Mouse (Mus musculus) lung, embryonic 14.5 days (tissue): ENCODE data around the gene Arhgap33. TPM values are rescaled to one million over a fixed set of nuclear protein-coding genes. Genes with fewer than 3 reads are reported as not detected.
"Not testable (repeated sequence)": the region's sequence is repeated elsewhere in the genome, so short reads cannot be mapped to it uniquely, and the experiment has no call there.

ENCODE experiments used
- ATAC-seq: fragments of 200-750 bp; cut with Nextera tagmentation; 2 replicates; pipeline ENCODE4 v1.8.0; 2017; ENCODE audit warnings: mild to moderate bottlenecking, moderate TSS enrichment, moderate library complexity; ENCODE audit not compliant: insufficient read depth
- DNase-seq: peaks from one replicate; pipeline ENCODE4 v3.0.0-alpha.2; 2015
- H3K27ac ChIP-seq: fragments of 300-500 bp; sonication (generic); 2 replicates; pipeline ENCODE4 v1.5.1; 2014; ENCODE audit warnings: low read depth, mild to moderate bottlenecking, moderate library complexity
- H3K27me3 ChIP-seq: fragments of 300-500 bp; sonication (generic); 2 replicates; pipeline ENCODE4 v1.6.1; 2014; ENCODE audit warnings: low read length, control low read depth; ENCODE audit not compliant: insufficient read depth
- H3K36me3 ChIP-seq: fragments of 300-500 bp; sonication (generic); 2 replicates; pipeline ENCODE4 v1.6.1; 2014; ENCODE audit warnings: control low read depth; ENCODE audit not compliant: insufficient read depth
- H3K4me1 ChIP-seq: fragments of 300-500 bp; sonication (generic); 2 replicates; pipeline ENCODE4 v1.6.1; 2014; ENCODE audit warnings: antibody characterized with exemption, control low read depth; ENCODE audit not compliant: insufficient read depth
- H3K4me2 ChIP-seq: fragments of 300-500 bp; sonication (generic); 2 replicates; pipeline ENCODE4 v1.6.1; 2014; ENCODE audit warnings: mild to moderate bottlenecking
- H3K4me3 ChIP-seq: fragments of 300-500 bp; sonication (generic); 2 replicates; pipeline ENCODE4 v1.5.1; 2014; ENCODE audit warnings: low read depth, low read length
- H3K9ac ChIP-seq: fragments of 300-500 bp; sonication (generic); 2 replicates; pipeline ENCODE4 v1.6.1; 2014
- H3K9me3 ChIP-seq: fragments of 300-500 bp; sonication (generic); 2 replicates; pipeline ENCODE4 v1.6.1; 2016; ENCODE audit warnings: low read depth, low read length, control low read depth
- CTCF ChIP-seq: IDR thresholded peaks from 2 replicates; pipeline ENCODE4 v1.5.1; 2016; ENCODE audit warnings: antibody characterized with exemption, low read depth
- WGBS: fragments of 180-500 bp; shearing (Covaris S2); extraction: QIAGEN DNeasy Blood & Tissue Kit; methylation state at CpG from one replicate; pipeline ENCODE4 v1.1.7; 2014; 5-methylcytosine and 5-hydroxymethylcytosine counted together
- polyA plus RNA-seq: library from polyadenylated mRNA; unstranded; fragments of >200 nt; fragmentation: Nextera tagmentation; extraction: Ambion mirVana; gene quantifications from 2 replicates; pipeline ENCODE4 v1.2.1, GENCODE M21; 2014

The Arhgap33 gene
- polyA plus RNA-seq, 1 experiment from 2014 or later = 14.3 TPM

GRCm38 (mm10) chr7:30493401-30493931 is 41.4 kb downstream of the Arhgap33 start, which contains the start of gene Prodh2:
Gene Prodh2, plus strand, starts transcription at chr7:30493622.
- no peak within 1 kb of the TSS for H3K4me3 ChIP-seq
- H3K9me3 ChIP-seq = no peaks in the 10 kb centered on the region
- no peak within 1 kb of the TSS for H3K27ac ChIP-seq
- H3K9ac ChIP-seq = no peak within 1 kb of the TSS; the same call in 1 of the 2 replicates
- 52% methylated on average over 11 of the region's 11 CpGs for WGBS
- no peak; the same call in 1 of the 2 replicates for TF ChIP-seq CTCF
- no peaks in the 10 kb centered on the region for H3K36me3 ChIP-seq
- no peaks in the 10 kb centered on the region for H3K4me1 ChIP-seq
- ATAC-seq (no peak), DNase-seq (no peak)
- no peak within 1 kb of the TSS for H3K4me2 ChIP-seq
- H3K27me3 ChIP-seq = no peaks in the 10 kb centered on the region

GRCm38 (mm10) chr7:30492765-30493164 is 42.1 kb downstream of the Arhgap33 start:
- 12% methylated on average over 4 of the region's 4 CpGs for WGBS
- peak; percentile 90 for DNase-seq
- Histone ChIP-seq H3K9ac (no peak overlapping the region), H3K9me3 (no peaks in the 10 kb centered on the region), H3K27ac (no peak overlapping the region), H3K4me3 (no peak overlapping the region), H3K4me1 (no peaks in the 10 kb centered on the region), H3K4me2 (no peak overlapping the region), H3K27me3 (no peaks in the 10 kb centered on the region), H3K36me3 (no peaks in the 10 kb centered on the region)
- peak; percentile 87 for TF ChIP-seq CTCF
- no peak for ATAC-seq

DNA sequence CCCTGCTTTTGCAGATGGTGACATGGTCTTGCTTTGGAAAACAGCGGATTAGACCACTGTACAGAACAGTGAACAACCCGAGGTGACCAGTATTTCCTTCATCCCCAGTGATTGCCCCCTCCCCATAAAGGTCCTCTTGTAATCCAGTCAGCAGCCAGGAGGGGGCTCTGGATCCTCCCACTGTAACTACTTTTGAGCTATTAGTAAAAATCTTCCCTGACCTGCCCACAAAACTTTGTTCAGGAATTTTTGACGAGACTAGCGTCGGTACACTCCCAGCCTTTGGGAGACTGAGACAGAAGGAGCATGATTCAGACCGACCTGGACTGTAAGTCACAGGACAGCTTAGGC is 43.9 kb downstream of the Arhgap33 start:
- Histone ChIP-seq H3K27me3 (no peaks in the 10 kb centered on the region), H3K9ac (no peak overlapping the region), H3K9me3 (no peaks in the 10 kb centered on the region), H3K27ac (no peak overlapping the region), H3K36me3 (no peaks in the 10 kb centered on the region), H3K4me3 (no peak overlapping the region), H3K4me2 (no peak overlapping the region), H3K4me1 (no peaks in the 10 kb centered on the region)
- ATAC-seq (no peak), DNase-seq (peak; percentile 5)
- TF ChIP-seq CTCF = 0 out of 2 replicates have a peak, but pooled peaks have one; percentile 15
- WGBS = 19% methylated on average over 6 of the region's 6 CpGs

- peak; percentile 74 for DNase-seq
These were observed 44.5 kb downstream of the Arhgap33 start for GRCm38 (mm10) chr7:30490251-30490956.

DNA sequence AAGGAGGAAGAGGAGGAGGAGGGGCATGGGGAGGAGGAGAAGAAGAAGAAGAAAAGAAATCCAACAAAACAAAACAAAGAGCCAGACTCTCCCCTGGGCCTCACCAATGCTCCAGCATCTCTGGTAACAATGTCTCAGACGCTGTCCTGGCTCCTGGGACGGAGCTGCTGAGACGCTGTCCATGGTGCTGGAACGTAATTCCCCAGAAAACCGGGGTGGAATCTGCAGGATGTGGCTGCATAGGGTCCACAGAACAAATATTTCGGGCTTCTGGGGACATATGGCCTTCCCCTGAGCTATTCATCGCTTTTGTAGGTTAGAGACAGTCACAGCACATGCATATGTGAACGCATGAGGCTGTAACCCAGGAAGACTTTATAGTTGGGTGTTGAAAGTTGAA is 50.6 kb downstream of the Arhgap33 start:
- no peak for TF ChIP-seq CTCF
- no peaks in the 10 kb centered on the region for H3K36me3 ChIP-seq
- H3K27me3 ChIP-seq = no peaks in the 10 kb centered on the region
- peak; percentile 88 for DNase-seq
- no peak overlapping the region for H3K4me2 ChIP-seq
- H3K9me3 ChIP-seq = no peaks in the 10 kb centered on the region
- H3K9ac ChIP-seq = no peak overlapping the region
- H3K4me3 ChIP-seq = no peak overlapping the region
- no peak overlapping the region for H3K27ac ChIP-seq
- no peak for ATAC-seq
- 14% methylated on average over 8 of the region's 8 CpGs for WGBS
- H3K4me1 ChIP-seq = no peaks in the 10 kb centered on the region

More at GRCm38 (mm10) chr7:30490251-30490956, 44.5 kb downstream of the Arhgap33 start:
- Histone ChIP-seq H3K9me3 (no peaks in the 10 kb centered on the region), H3K9ac (no peak overlapping the region), H3K4me1 (no peaks in the 10 kb centered on the region), H3K27me3 (no peaks in the 10 kb centered on the region), H3K27ac (no peak overlapping the region), H3K4me2 (no peak overlapping the region), H3K36me3 (no peaks in the 10 kb centered on the region), H3K4me3 (no peak overlapping the region)
- ATAC-seq = no peak
- 30% methylated on average over 16 of the region's 16 CpGs for WGBS
- TF ChIP-seq CTCF = peak; percentile 74

- no peak for ATAC-seq
These were observed 57.2 kb downstream of the Arhgap33 start for GRCm38 (mm10) chr7:30477415-30478381.

GRCm38 (mm10) chr7:30476136-30476535 is 58.7 kb downstream of the Arhgap33 start:
- not testable (repeated sequence) for ATAC-seq, H3K4me3 ChIP-seq
- WGBS = 81% methylated on average over 7 of the region's 7 CpGs

More at GRCm38 (mm10) chr7:30477415-30478381, 57.2 kb downstream of the Arhgap33 start:
- DNase-seq = peak; percentile 40
- Histone ChIP-seq H3K4me2 (peak overlapping the region; percentile 48), H3K27ac (no peak overlapping the region), H3K27me3 (no peaks in the 10 kb centered on the region), H3K4me1 (no peaks in the 10 kb centered on the region), H3K9ac (no peak overlapping the region), H3K36me3 (no peaks in the 10 kb centered on the region), H3K4me3 (peak overlapping the region; percentile 24), H3K9me3 (no peaks in the 10 kb centered on the region)
- WGBS = 6% methylated on average over 32 of the region's 32 CpGs
- no peak for TF ChIP-seq CTCF

More at GRCm38 (mm10) chr7:30476136-30476535, 58.7 kb downstream of the Arhgap33 start:
- not testable (repeated sequence) for H3K9me3 ChIP-seq, H3K27me3 ChIP-seq, H3K4me2 ChIP-seq, H3K4me1 ChIP-seq, H3K27ac ChIP-seq, H3K36me3 ChIP-seq, H3K9ac ChIP-seq, DNase-seq
